ENCODE assay signal across 8 mouse cellular contexts in genomic region chr15:81802001-81802890, GRCm38 (mm10). TPM values are rescaled to one million over a fixed set of nuclear protein-coding genes. Genes with fewer than 3 reads are reported as not detected.
A peak's percentile ranks its signal among the peaks of the same experiment; 100 is the strongest.
DNase-seq lines count a peak whose midpoint lies in the region; ATAC-seq and TF ChIP-seq lines count a peak whose summit lies in the region.

Tef (plus strand) TSS chr15:81802421.

- H3K36me3 ChIP-seq in forebrain, embryonic 10.5 days (replicated peaks), result 0 out of 2 replicates have a peak, but pooled peaks cover 7% of the 10 kb centered on the region
- H3K36me3 ChIP-seq in heart, embryonic 15.5 days, result no peaks in the 10 kb centered on the region
- H3K36me3 ChIP-seq in liver, embryonic 14.5 days (replicated peaks; ENCODE audit: control insufficient read depth, insufficient read depth, low read depth), result no peaks in the 10 kb centered on the region
- H3K36me3 ChIP-seq in neural tube, embryonic 11.5 days (ENCODE audit: control insufficient read depth, insufficient read depth, low read length), result no peaks in the 10 kb centered on the region
- no peaks in the 10 kb centered on the region for H3K36me3 ChIP-seq in stomach, postnatal 0 days (ENCODE audit: control insufficient read depth, insufficient read depth, low read length)

- WGBS in forebrain, embryonic 10.5 days, result 32% methylated on average over 19 of the region's 19 CpGs
- 13% methylated on average over 18 of the region's 19 CpGs for WGBS in heart, embryonic 15.5 days
- WGBS in liver, embryonic 14.5 days (ENCODE audit: insufficient replicate concordance), result 16% methylated on average over 19 of the region's 19 CpGs
- 33% methylated on average over 18 of the region's 19 CpGs for WGBS in neural tube, embryonic 11.5 days
- WGBS in stomach, postnatal 0 days, result 12% methylated on average over 19 of the region's 19 CpGs

- peaks cover 26% of the 10 kb centered on the region for H3K27me3 ChIP-seq in forebrain, embryonic 10.5 days (ENCODE audit: poor library complexity, severe bottlenecking)
- H3K27me3 ChIP-seq in heart, embryonic 15.5 days, result no peaks in the 10 kb centered on the region
- H3K27me3 ChIP-seq in liver, embryonic 14.5 days (ENCODE audit: control insufficient read depth, insufficient read depth, low read length), result no peaks in the 10 kb centered on the region
- no peaks in the 10 kb centered on the region for H3K27me3 ChIP-seq in neural tube, embryonic 11.5 days (ENCODE audit: control insufficient read depth, insufficient read depth, low read length)
- no peaks in the 10 kb centered on the region for H3K27me3 ChIP-seq in stomach, postnatal 0 days (ENCODE audit: control insufficient read depth, insufficient read depth, low read length)

- no peaks in the 10 kb centered on the region for H3K9me3 ChIP-seq in forebrain, embryonic 10.5 days
- no peaks in the 10 kb centered on the region for H3K9me3 ChIP-seq in heart, embryonic 15.5 days (replicated peaks)
- H3K9me3 ChIP-seq in liver, embryonic 14.5 days (ENCODE audit: control insufficient read depth, low read length), result no peaks in the 10 kb centered on the region
- H3K9me3 ChIP-seq in neural tube, embryonic 11.5 days (ENCODE audit: control insufficient read depth, low read length), result no peaks in the 10 kb centered on the region
- H3K9me3 ChIP-seq in stomach, postnatal 0 days (ENCODE audit: control insufficient read depth, low read length), result no peaks in the 10 kb centered on the region

- peak; percentile 48 to 68 for DNase-seq in CD8-positive naive resting alpha-beta T cell, adult 2 months (ENCODE audit: low read depth in 2 of 2, low spot score in 2 of 2)
- peak; percentile 89 for DNase-seq in c-Kit-positive CD71-negative TER-119-negative erythroid progenitor cells, embryonic 14.5 days (ENCODE audit: low read depth)
- peak; percentile 65 for DNase-seq in forebrain, embryonic 10.5 days (ENCODE audit: extremely low spot score, low spot score)
- DNase-seq in kidney, postnatal 25 days, result peak; percentile 100
- DNase-seq in liver, embryonic 14.5 days (ENCODE audit: low read depth in 3 of 3, low spot score in 3 of 3), result peak; percentile 79 to 85 (median 82)
- DNase-seq in neural tube, embryonic 11.5 days (ENCODE audit: low spot score), result peak; percentile 90
- peak; percentile 100 for DNase-seq in stomach, postnatal 0 days (ENCODE audit: low spot score)

- H3K4me1 ChIP-seq in forebrain, embryonic 10.5 days, result peaks cover 33% of the 10 kb centered on the region
- peaks cover 50% of the 10 kb centered on the region for H3K4me1 ChIP-seq in heart, embryonic 15.5 days (replicated peaks)
- H3K4me1 ChIP-seq in liver, embryonic 14.5 days (replicated peaks; ENCODE audit: control insufficient read depth in 2 of 2, insufficient read depth in 2 of 2, low read length in 1 of 2), result peaks cover 15 to 21% of the 10 kb centered on the region in 2 experiments
- H3K4me1 ChIP-seq in neural tube, embryonic 11.5 days (ENCODE audit: control insufficient read depth, insufficient read depth, low read length), result peaks cover 12% of the 10 kb centered on the region; the same call in 1 of the 2 replicates
- peaks cover 6% of the 10 kb centered on the region; the same call in 1 of the 2 replicates for H3K4me1 ChIP-seq in stomach, postnatal 0 days (replicated peaks; ENCODE audit: control insufficient read depth, insufficient read depth)

- H3K4me2 ChIP-seq in heart, embryonic 15.5 days, result peak within 1 kb of the TSS; percentile 73
- H3K4me2 ChIP-seq in liver, embryonic 14.5 days (ENCODE audit: low read depth), result peak within 1 kb of the TSS; percentile 73
- peak within 1 kb of the TSS; percentile 32 for H3K4me2 ChIP-seq in neural tube, embryonic 11.5 days (ENCODE audit: low read depth)
- H3K4me2 ChIP-seq in stomach, postnatal 0 days (replicated peaks; ENCODE audit: low read depth), result peak within 1 kb of the TSS; percentile 77

- ATAC-seq in heart, embryonic 15.5 days (replicated peaks; ENCODE audit: insufficient number of reproducible peaks, insufficient read depth, low FRiP score, low read depth), result peak; percentile 98
- ATAC-seq in liver, embryonic 14.5 days (ENCODE audit: insufficient read depth), result peak; percentile 87
- ATAC-seq in neural tube, embryonic 11.5 days (ENCODE audit: insufficient read depth, low FRiP score, low TSS enrichment), result peak; percentile 98
- peak; percentile 98 for ATAC-seq in stomach, postnatal 0 days (ENCODE audit: low FRiP score, low TSS enrichment)

- peak; percentile 37; the same call in 1 of the 2 replicates for TF ChIP-seq CTCF in liver, embryonic 14.5 days (IDR thresholded peaks at IDR 0.05; ENCODE audit: low read depth)
- peak; percentile 69 for TF ChIP-seq CTCF in stomach, postnatal 0 days (IDR thresholded peaks at IDR 0.05; ENCODE audit: low read depth)

- peak within 1 kb of the TSS; percentile 41 for H3K4me3 ChIP-seq in forebrain, embryonic 10.5 days
- peak within 1 kb of the TSS; percentile 45 for H3K4me3 ChIP-seq in heart, embryonic 15.5 days
- H3K4me3 ChIP-seq in liver, embryonic 14.5 days (ENCODE audit: insufficient read depth in 1 of 2, low read depth in 2 of 2, low read length in 2 of 2), result peak within 1 kb of the TSS; percentile 31 to 42
- H3K4me3 ChIP-seq in neural tube, embryonic 11.5 days (ENCODE audit: low read depth, low read length), result peak within 1 kb of the TSS; percentile 15
- H3K4me3 ChIP-seq in stomach, postnatal 0 days (ENCODE audit: low read depth, low read length), result peak within 1 kb of the TSS; percentile 46

- H3K9ac ChIP-seq in heart, embryonic 15.5 days, result peak within 1 kb of the TSS; percentile 38
- peak within 1 kb of the TSS; percentile 40; the same call in 1 of the 2 replicates for H3K9ac ChIP-seq in liver, embryonic 14.5 days (replicated peaks)
- peak within 1 kb of the TSS; percentile 35; the same call in 1 of the 2 replicates for H3K9ac ChIP-seq in neural tube, embryonic 11.5 days (ENCODE audit: low read length)
- peak within 1 kb of the TSS; percentile 58 for H3K9ac ChIP-seq in stomach, postnatal 0 days (ENCODE audit: low read length)

- TF ChIP-seq EP300 in liver, embryonic 14.5 days (IDR thresholded peaks at IDR 0.05; ENCODE audit: low read depth), result no peak
- no peak for TF ChIP-seq EP300 in stomach, postnatal 0 days (optimal IDR thresholded peaks at IDR 0.05)

- peak within 1 kb of the TSS; percentile 75 for H3K27ac ChIP-seq in forebrain, embryonic 10.5 days
- peak within 1 kb of the TSS; percentile 81 for H3K27ac ChIP-seq in heart, embryonic 15.5 days
- no peak within 1 kb of the TSS for H3K27ac ChIP-seq in liver, embryonic 14.5 days
- no peak within 1 kb of the TSS for H3K27ac ChIP-seq in neural tube, embryonic 11.5 days (ENCODE audit: low read depth, low read length)
- peak within 1 kb of the TSS; percentile 88 for H3K27ac ChIP-seq in stomach, postnatal 0 days (replicated peaks)

RNA-seq across cellular contexts. Expression of gene Tef, which starts in this region (rescaled TPM):
- 13.5 and 13.7 TPM in 2 replicates for polyA plus RNA-seq in forebrain, embryonic 10.5 days (2016; fragmentation: Nextera tagmentation; extraction: Ambion mirVana)
- 22.9 and 25.9 TPM in 2 replicates for polyA plus RNA-seq in heart, embryonic 15.5 days (2015; fragmentation: Nextera tagmentation; extraction: Ambion mirVana)
- polyA plus RNA-seq in liver, embryonic 14.5 days (2012; rRNA removed), result 4.4 and 5.1 TPM in 2 replicates
- polyA plus RNA-seq in liver, embryonic 14.5 days (2014; fragmentation: Nextera tagmentation; extraction: Ambion mirVana), result 2.7 and 5.0 TPM in 2 replicates
- polyA plus RNA-seq in neural tube, embryonic 11.5 days (2014; fragmentation: Nextera tagmentation; extraction: Ambion mirVana), result 13.7 and 14.1 TPM in 2 replicates
- 17.1 and 21.2 TPM in 2 replicates for polyA plus RNA-seq in stomach, postnatal 0 days (2015; fragmentation: Nextera tagmentation; extraction: Ambion mirVana)

Comparison
In these comparisons a context has a peak if more than half of its experiments do, and no peak if none do; other contexts are left out.
1. H3K27ac ChIP-seq: peak in forebrain, embryonic 10.5 days (single experiment), heart, embryonic 15.5 days (single experiment) and stomach, postnatal 0 days (single experiment); none in liver, embryonic 14.5 days (single experiment) and neural tube, embryonic 11.5 days (single experiment).
2. Peak in every context shown above with its lines, with median percentiles within 50 percentile points of each other: DNase-seq, H3K4me3 ChIP-seq, ATAC-seq, H3K4me2 ChIP-seq and H3K9ac ChIP-seq.